Mouse (Mus musculus) retina, postnatal 1 day (tissue): Measurements from ENCODE around the gene Mrtfb.

Experiments
- DNase-seq: peaks from one replicate; pipeline ENCODE4 v3.0.0-alpha.2; 2012

Gene Mrtfb

GRCm38 (mm10) chr16:13354431-13354830 lies 98.2 kb downstream of the Mrtfb start:
- DNase-seq, result no peak

- DNase-seq, result peak; percentile 72
Observed at GRCm38 (mm10) chr16:13357806-13358679, 101.8 kb downstream of the Mrtfb start.

GRCm38 (mm10) chr16:13358741-13359140 lies 102.5 kb downstream of the Mrtfb start:
- no peak for DNase-seq

GRCm38 (mm10) chr16:13359405-13359858 lies 103.2 kb downstream of the Mrtfb start:
- no peak for DNase-seq

- DNase-seq, result no peak
Observed at GRCm38 (mm10) chr16:13360208-13360607, 103.9 kb downstream of the Mrtfb start.

GRCm38 (mm10) chr16:13360835-13361234 lies 104.6 kb downstream of the Mrtfb start:
- DNase-seq, result no peak

- no peak for DNase-seq
Observed at GRCm38 (mm10) chr16:13363141-13363540, 106.9 kb downstream of the Mrtfb start.

- no peak for DNase-seq
Observed at GRCm38 (mm10) chr16:13364145-13364544, 107.9 kb downstream of the Mrtfb start.

GRCm38 (mm10) chr16:13366256-13366655 lies 110.0 kb downstream of the Mrtfb start:
- DNase-seq, result no peak

GRCm38 (mm10) chr16:13366802-13367465 lies 110.7 kb downstream of the Mrtfb start:
- DNase-seq, result peak; percentile 43

GRCm38 (mm10) chr16:13367466-13367856 lies 111.2 kb downstream of the Mrtfb start:
- no peak for DNase-seq

- DNase-seq, result no peak
Observed at GRCm38 (mm10) chr16:13368645-13369044, 112.4 kb downstream of the Mrtfb start.

- peak; percentile 87 for DNase-seq
Observed at GRCm38 (mm10) chr16:13371740-13372287, 115.5 kb downstream of the Mrtfb start.

- no peak for DNase-seq
Observed at GRCm38 (mm10) chr16:13372899-13373533, 116.7 kb downstream of the Mrtfb start.

- DNase-seq, result no peak
Observed at GRCm38 (mm10) chr16:13376947-13377486, 120.7 kb downstream of the Mrtfb start.

- DNase-seq, result no peak
Observed at GRCm38 (mm10) chr16:13378157-13378556, 121.9 kb downstream of the Mrtfb start.

- no peak for DNase-seq
Observed at GRCm38 (mm10) chr16:13379865-13380264, 123.6 kb downstream of the Mrtfb start.

GRCm38 (mm10) chr16:13381771-13382170 lies 125.5 kb downstream of the Mrtfb start:
- no peak for DNase-seq

- DNase-seq, result no peak
Observed at GRCm38 (mm10) chr16:13387306-13387705, 131.0 kb downstream of the Mrtfb start.

GRCm38 (mm10) chr16:13400375-13400774 lies 144.1 kb downstream of the Mrtfb start:
- no peak for DNase-seq

GRCm38 (mm10) chr16:13401591-13401990 lies 145.3 kb downstream of the Mrtfb start:
- no peak for DNase-seq

- DNase-seq, result no peak
Observed at GRCm38 (mm10) chr16:13404656-13405055, 148.4 kb downstream of the Mrtfb start.

GRCm38 (mm10) chr16:13405403-13405802 lies 149.1 kb downstream of the Mrtfb start:
- no peak for DNase-seq
